Mouse (Mus musculus) spleen, postnatal 4 days (tissue): ENCODE results near the gene 1700020A23Rik.

ENCODE experiments used
- DNase-seq, 2 experiments: peaks; one replicate each; pipeline ENCODE4 v3.0.0; 2022; ENCODE audit warnings: low spot score in 2 of 2

The 1700020A23Rik gene

GRCm38 (mm10) chr2:130411558-130412495, 6.8 kb downstream of the 1700020A23Rik start:
- DNase-seq: peak; percentile 64 to 90

DNA sequence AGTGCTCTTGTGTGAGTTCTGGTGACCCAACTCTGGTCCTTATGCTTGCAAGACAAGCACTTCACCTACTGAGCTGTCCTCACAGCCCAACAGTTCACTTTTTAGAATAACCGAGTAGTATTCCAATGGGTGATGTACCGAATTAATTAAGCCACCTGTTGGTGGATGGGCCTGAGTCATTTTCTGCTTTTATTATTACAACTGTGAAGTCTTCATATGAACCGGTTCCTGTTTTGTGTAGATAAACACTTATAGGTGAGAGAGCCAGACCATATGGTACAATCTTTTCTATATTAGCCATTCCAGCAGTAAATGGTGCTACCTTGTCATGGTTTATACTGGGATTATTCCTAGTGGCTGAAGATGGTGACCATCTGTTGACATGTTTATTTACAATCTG, 7.7 kb downstream of the 1700020A23Rik start:
- no peak for DNase-seq

GRCm38 (mm10) chr2:130414094-130414856, 9.2 kb downstream of the 1700020A23Rik start:
- DNase-seq: no peak

- DNase-seq: no peak
Measured at GRCm38 (mm10) chr2:130421781-130422620, 16.9 kb downstream of the 1700020A23Rik start.

DNA sequence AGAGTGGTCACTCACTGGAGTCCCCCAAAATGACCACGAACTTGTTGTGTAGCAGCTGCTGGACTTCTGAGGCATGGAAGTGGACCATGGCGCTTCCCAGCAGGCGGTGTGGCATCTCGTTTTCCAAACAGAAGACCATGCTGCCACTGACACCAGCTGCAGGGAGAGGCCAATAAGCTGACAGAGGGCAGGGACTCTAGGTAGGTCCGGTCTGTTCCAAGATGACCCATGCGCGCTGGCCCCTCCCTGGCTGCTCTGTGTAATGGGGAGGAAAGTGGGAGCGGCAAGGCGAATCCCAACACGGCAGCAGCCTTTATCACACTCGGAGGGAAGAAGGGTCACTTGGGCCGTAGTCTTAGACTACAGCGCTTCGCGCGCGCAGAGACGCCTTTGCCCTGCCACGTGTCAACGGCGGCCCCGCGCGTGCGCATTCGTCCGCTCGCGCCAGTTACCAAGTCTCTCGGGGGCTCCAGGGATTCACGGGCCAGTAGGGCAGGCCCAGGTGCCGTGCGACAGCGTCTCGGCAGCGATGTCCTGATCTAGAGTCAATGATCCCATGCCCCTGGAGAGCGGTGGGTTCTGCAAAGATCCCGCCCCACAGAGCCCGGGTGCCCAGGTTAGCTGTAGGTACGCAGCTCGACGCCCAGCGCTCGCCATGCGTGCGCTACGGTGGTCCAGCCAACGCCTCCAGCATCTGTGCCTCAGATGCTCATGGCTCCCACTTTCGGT, 18.5 kb downstream of the 1700020A23Rik start:
- DNase-seq: peak; percentile 76 to 89

- peak; percentile 89 to 94 for DNase-seq
Measured at GRCm38 (mm10) chr2:130424126-130424853, 19.2 kb downstream of the 1700020A23Rik start, which contains the start of the genes Vps16 and Pced1a. Gene Vps16 (plus strand): TSS chr2:130424339. Gene Pced1a (minus strand): TSS chr2:130424701.

- no peak for DNase-seq
Measured at GRCm38 (mm10) chr2:130425112-130425511, 20.1 kb downstream of the 1700020A23Rik start.

DNA sequence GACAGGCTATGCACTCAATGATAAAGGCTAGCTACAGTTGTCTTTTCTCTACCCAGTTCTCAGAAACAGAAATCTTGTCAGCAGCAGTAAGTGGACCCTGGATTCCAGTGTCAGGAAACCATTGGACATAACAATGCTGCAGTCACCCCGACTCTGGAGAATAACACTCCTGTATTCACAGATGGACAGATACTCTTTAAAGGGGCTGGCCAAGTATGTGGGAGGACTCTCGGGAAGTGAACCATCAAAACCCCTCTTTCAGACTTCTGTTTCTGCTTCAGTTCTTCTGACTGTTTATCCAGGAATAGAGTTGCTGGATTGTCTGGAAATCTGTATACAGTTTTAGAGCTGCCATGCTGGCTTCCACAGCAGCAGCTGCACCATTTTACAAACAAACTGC, 24.8 kb downstream of the 1700020A23Rik start:
- DNase-seq: no peak

- no peak for DNase-seq
Measured at GRCm38 (mm10) chr2:130430484-130430883, 25.4 kb downstream of the 1700020A23Rik start.

GRCm38 (mm10) chr2:130432157-130432556, 27.1 kb downstream of the 1700020A23Rik start:
- no peak for DNase-seq

- peak in 1 of 2 experiments; percentile 51 for DNase-seq
Measured at GRCm38 (mm10) chr2:130433152-130433551, 28.1 kb downstream of the 1700020A23Rik start.

GRCm38 (mm10) chr2:130436769-130437168, 31.7 kb downstream of the 1700020A23Rik start:
- DNase-seq: no peak

DNA sequence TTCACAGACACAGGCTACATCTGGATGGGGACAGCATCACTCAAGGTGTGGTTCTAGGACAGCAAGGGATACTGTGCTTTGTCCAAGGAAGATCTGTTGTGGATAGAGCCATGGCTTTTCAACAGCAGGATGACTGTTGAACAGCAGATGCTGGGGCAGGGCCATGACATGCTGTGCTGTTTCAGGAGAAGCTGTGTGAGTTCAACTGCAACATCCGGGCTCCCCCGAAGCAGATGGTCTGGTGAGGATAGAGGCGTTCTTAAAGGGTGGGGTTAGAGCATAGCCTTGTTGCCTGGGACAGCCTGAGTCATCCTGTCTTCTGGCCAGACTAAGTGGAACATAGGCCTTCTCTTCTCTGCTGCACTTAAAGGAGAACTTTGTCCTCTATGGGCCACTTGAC, 33.8 kb downstream of the 1700020A23Rik start:
- DNase-seq: no peak

GRCm38 (mm10) chr2:130439840-130440480, 34.9 kb downstream of the 1700020A23Rik start:
- no peak for DNase-seq

DNA sequence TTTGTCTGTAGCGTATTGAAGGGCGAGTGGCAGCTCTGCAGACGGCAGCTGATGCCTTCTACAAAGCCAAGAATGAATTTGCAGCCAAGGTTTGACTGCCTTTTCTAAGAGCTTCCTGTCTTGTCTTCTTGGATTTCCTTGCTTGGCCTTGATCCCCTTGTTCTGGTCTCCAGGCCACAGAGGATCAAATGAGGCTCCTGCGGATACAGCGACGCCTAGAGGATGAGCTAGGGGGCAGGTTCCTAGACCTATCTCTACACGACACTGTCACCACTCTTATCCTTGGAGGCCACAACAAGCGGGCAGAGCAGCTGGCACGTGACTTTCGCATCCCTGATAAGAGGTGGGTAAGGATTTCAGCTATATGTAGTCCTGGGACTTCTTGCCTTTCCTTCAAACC, 37.1 kb downstream of the 1700020A23Rik start:
- DNase-seq: peak in 1 of 2 experiments; percentile 66

DNA sequence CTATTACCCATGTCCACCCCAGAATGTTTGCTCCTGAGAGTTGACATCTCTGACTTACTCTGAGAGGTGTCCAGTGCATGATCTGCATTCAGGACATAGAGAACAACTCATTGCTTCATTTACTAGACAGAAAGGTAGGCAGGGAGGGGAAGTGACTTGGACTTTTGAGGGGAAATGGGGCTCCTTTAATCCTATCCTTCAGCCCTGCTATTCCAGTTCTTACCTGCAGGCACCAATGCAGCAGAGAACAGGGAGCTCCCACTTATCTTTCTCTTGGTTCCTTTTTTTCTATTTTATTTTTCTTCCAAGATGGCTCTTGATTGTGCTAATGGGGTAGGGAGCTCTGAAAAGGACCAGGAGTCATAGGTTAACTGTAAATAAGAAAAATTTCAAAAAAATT, 43.4 kb downstream of the 1700020A23Rik start:
- no peak for DNase-seq

DNA sequence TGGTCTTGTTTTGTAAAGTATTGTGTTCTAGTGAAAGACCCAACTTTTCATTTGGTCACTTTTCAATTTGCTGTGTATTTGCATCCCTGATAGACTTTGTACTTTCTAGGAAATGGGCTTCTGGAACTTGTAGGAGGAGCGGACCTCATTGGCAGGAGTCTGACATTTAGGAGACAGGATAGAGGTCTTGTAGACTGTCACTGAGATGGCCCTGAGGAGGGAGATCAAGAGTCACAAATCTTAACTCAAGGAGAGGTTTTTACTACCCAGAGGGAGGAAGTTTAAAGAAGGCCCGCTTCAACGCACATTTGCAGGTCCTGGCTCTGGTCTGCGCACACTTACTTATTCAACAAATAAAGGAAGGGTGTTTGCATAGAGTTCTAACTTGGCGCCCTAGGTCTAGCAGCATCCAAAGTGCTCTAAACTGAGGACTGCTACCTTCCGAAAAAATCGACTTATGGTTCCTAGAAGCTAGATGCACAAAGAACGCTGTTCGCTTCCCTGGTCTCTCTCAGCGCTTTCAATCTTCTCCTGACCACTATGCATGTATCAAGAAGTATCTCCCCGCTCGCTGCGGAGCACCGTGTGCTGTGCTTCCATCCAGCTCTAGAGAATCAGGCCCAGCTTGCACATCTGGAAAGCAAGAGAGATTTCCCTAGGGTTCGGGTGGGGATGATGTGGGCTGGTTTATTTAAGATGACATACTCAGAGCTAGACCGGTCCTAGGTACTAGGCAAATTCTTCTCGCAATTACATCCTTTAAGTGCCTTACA, 44.1 kb downstream of the 1700020A23Rik start:
- no peak for DNase-seq

DNA sequence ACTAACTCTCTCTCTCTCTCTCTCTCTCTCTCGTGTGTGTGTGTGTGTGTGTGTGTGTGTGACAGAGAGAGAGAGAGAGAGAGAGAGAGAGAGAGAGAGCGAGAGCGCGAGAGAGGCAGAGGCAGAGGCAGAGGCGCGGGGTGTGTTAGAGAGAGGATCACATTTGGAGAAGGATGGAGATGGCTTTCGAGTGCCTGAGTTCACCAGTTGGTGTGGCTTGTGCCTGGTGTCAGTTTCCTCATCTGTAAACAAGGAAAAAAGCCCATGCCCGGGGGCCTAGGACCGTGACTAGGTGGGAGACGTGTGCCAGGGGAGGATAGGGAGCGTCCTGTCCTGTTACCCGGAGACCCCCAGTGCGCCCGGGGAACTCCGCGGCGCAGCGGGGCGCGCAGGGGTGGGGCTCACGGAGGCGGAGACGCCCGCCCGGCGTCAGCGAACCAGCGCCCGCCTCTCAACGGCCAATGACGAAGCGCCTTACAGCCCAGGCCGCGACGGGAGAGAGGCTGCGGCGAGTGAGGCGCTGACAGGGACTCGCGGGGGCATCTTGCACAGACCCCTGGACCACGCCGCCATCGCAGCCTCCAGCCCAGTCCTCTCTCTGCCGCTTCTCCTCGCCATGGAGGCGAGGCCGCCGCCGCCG, 44.9 kb downstream of the 1700020A23Rik start, which contains the start of gene Ptpra:
Gene Ptpra, plus strand, starts transcription at position 485 of the 640 bp plus-strand sequence.
- DNase-seq: peak; percentile 91 to 96
